Mouse (Mus musculus): ENCODE measurements around the gene Zbtb12. TPM values are rescaled to one million over a fixed set of nuclear protein-coding genes. Genes with fewer than 3 reads are reported as not detected.

Gene Zbtb12
- total and polyA plus RNA-seq, 3 experiments = 2.4 to 9.3 (median 8.5) TPM

DNA sequence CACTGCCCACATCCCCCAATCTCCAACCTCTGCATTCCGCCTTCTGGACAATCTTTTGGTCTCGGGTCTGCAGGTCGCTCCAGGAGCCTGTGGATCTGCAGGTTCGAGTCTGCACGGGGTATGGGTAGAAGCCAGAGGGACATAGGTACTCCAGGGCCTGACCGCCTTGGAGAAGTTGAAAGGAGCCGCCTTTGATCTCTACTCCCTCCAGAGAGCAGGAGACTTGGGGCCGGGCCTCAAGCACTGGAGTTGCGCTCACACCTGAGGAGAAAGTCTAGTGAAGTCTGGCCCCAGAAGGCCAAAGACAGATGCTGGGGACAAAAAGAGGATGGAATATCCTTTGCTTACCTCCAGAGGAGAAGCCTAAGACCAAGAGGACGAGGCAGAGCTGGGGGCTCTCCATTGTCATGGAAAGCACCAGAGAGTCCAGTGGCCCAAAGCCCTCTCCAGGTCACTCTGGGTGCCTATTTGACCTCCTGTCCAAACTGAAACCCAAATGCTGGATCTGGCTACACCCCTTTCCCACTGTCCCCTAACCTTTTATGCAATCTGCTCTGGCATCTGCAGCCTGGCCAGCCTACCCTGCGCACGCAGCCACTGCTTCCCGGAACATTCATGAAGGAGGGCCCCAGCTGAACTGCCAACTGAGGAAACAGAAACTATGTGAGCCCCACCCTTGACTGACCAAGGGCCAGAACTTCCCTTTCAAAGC is 17.4 kb upstream of the Zbtb12 start:
- Histone ChIP-seq H3K9ac (ENCODE audit: insufficient read depth, low read depth) (no peak overlapping the region), H3K9me3 (replicated peaks; ENCODE audit: low read length) (no peaks in the 10 kb centered on the region), H3K4me3 (replicated peaks in 1 of 3; ENCODE audit: low read depth in 2 of 3, low read length in 2 of 3, poor library complexity in 1 of 3) (no peak overlapping the region), H3K4me2 (ENCODE audit: insufficient read depth, low read depth, poor library complexity, severe bottlenecking) (no peak overlapping the region), H3K27ac (ENCODE audit: insufficient read depth, low read depth) (no peak overlapping the region), H3K79me2 (replicated peaks; ENCODE audit: control insufficient read depth, extremely low read depth, insufficient read depth, poor library complexity, severe bottlenecking) (no peaks in the 10 kb centered on the region), H3K27me3 (replicated peaks) (no peaks in the 10 kb centered on the region), H3K4me1 (ENCODE audit: control insufficient read depth in 1 of 2, insufficient read depth in 2 of 2) (peaks cover 5 to 46% of the 10 kb centered on the region in 2 experiments; a peak in 3 of 4 replicates), H3K36me3 (replicated peaks in 1 of 2; ENCODE audit: control insufficient read depth in 1 of 2, insufficient read depth in 1 of 2, low read length in 1 of 2) (peaks cover 7 to 32% of the 10 kb centered on the region in 2 experiments)
- in situ Hi-C loops (cut with MboI; ENCODE audit: low pct_ligation_motif_present, low pct_unique_long_range_greater_than_20kb, low sequenced_read_pairs) = no loop called here
- dilution Hi-C loops (cut with MboI; ENCODE audit: extremely low pct_ligation_motif_present, extremely low pct_unique_long_range_greater_than_20kb, low sequenced_read_pairs) = no loop called here
- TF ChIP-seq CHD2 (IDR thresholded peaks at IDR 0.05; ENCODE audit: low read length) (no peak), KAT2A (IDR thresholded peaks at IDR 0.05; ENCODE audit: insufficient replicate concordance, low read length) (no peak), SMC3 (IDR thresholded peaks at IDR 0.05; ENCODE audit: low read depth, low read length) (no peak), GABPA (IDR thresholded peaks at IDR 0.05; ENCODE audit: insufficient replicate concordance, low read depth, low read length) (no peak), TBP (conservative IDR thresholded peaks at IDR 0.05; ENCODE audit: low read depth, low read length) (no peak), POLR2A (IDR thresholded peaks at IDR 0.05; ENCODE audit: low read depth, low read length) (no peak), MAX (IDR thresholded peaks at IDR 0.05; ENCODE audit: low read length) (no peak), MYC (IDR thresholded peaks at IDR 0.05; ENCODE audit: low read depth, low read length) (no peak), RAD21 (IDR thresholded peaks at IDR 0.05; ENCODE audit: low read depth, low read length) (no peak), NRF1 (IDR thresholded peaks at IDR 0.05; ENCODE audit: low read depth, low read length) (no peak), USF2 (conservative IDR thresholded peaks at IDR 0.05; ENCODE audit: low read depth, low read length) (no peak), BHLHE40 (IDR thresholded peaks at IDR 0.05; ENCODE audit: low read depth, low read length) (no peak), EP300 (IDR thresholded peaks at IDR 0.05; ENCODE audit: low read length) (no peak), ZNF384 (IDR thresholded peaks at IDR 0.05; ENCODE audit: low read depth, low read length) (no peak), HCFC1 (IDR thresholded peaks at IDR 0.05; ENCODE audit: low read depth, low read length) (no peak), POLR2AphosphoS2 (IDR thresholded peaks at IDR 0.05; ENCODE audit: low read depth, low read length) (no peak), MAZ (IDR thresholded peaks at IDR 0.05; ENCODE audit: low read depth, low read length) (no peak), ZMIZ1 (IDR thresholded peaks at IDR 0.05; ENCODE audit: low read depth, low read length) (no peak)
- no peak for DNase-seq (ENCODE audit: extremely low read depth)

DNA sequence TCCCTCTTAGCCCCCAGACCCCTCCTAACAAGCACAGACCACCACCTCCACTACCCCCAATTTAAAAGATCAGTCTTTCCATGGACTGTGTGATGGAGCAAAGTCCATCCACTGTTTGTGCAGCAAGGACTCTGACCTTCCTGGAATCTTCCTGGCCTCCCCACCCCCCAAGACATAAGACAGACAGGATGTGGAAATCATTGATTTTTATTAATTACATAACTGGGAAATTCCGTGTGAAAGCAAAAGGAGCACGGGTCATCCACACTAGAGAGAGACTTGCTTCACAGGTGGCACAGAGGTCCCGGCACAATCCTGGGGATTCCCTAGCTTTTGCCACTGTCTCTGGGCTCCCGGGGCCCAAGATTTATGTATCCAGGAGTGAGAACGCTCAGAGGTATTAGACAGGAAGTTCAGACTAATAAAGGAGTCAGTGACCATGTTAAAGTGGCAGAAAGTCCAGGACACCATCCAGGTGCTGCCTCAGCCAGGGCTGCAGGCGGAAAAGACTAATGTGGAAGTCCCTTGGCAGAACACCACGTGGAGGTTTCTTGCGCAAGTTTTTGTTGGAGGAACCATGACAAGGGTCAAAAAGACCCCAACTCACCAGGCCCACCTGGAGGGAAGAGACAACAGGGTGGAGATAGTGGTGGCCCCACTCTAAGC is 16.7 kb upstream of the Zbtb12 start, which contains the start of gene Cfb:
Cfb (minus strand) TSS at position 103 of the 666 bp plus-strand sequence.
- dilution Hi-C loops (cut with MboI; ENCODE audit: extremely low pct_ligation_motif_present, extremely low pct_unique_long_range_greater_than_20kb, low sequenced_read_pairs) (no loop called here), in situ Hi-C loops (cut with MboI; ENCODE audit: low pct_ligation_motif_present, low pct_unique_long_range_greater_than_20kb, low sequenced_read_pairs) (no loop called here)
- no peaks in the 10 kb centered on the region for H3K9me3 ChIP-seq (replicated peaks; ENCODE audit: low read length)
- H3K9ac ChIP-seq (ENCODE audit: insufficient read depth, low read depth) = no peak within 1 kb of the TSS
- TF ChIP-seq ZMIZ1 (IDR thresholded peaks at IDR 0.05; ENCODE audit: low read depth, low read length) (no peak), TCF12 (IDR thresholded peaks at IDR 0.05; ENCODE audit: low read depth, low read length) (no peak), E2F4 (IDR thresholded peaks at IDR 0.05; ENCODE audit: insufficient replicate concordance, low read depth, low read length) (no peak), SIN3A (IDR thresholded peaks at IDR 0.05; ENCODE audit: low read length) (no peak), MAZ (IDR thresholded peaks at IDR 0.05; ENCODE audit: low read depth, low read length) (no peak), POLR2AphosphoS2 (IDR thresholded peaks at IDR 0.05; ENCODE audit: low read depth, low read length) (no peak)
- no peaks in the 10 kb centered on the region for H3K79me2 ChIP-seq (replicated peaks; ENCODE audit: control insufficient read depth, extremely low read depth, insufficient read depth, poor library complexity, severe bottlenecking)
- no peak for DNase-seq (ENCODE audit: extremely low read depth)
- peaks cover under 1 to 25% of the 10 kb centered on the region in 2 experiments for H3K36me3 ChIP-seq (replicated peaks in 1 of 2; ENCODE audit: control insufficient read depth in 1 of 2, insufficient read depth in 1 of 2, low read length in 1 of 2)
- peaks cover 5 to 46% of the 10 kb centered on the region in 2 experiments; a peak in 3 of 4 replicates for H3K4me1 ChIP-seq (ENCODE audit: control insufficient read depth in 1 of 2, insufficient read depth in 2 of 2)
- H3K27ac ChIP-seq (ENCODE audit: insufficient read depth, low read depth) = no peak within 1 kb of the TSS
- H3K27me3 ChIP-seq (replicated peaks) = no peaks in the 10 kb centered on the region
- H3K4me3 ChIP-seq (replicated peaks in 1 of 3; ENCODE audit: low read depth in 2 of 3, low read length in 2 of 3, poor library complexity in 1 of 3) = no peak within 1 kb of the TSS
- no peak within 1 kb of the TSS for H3K4me2 ChIP-seq (ENCODE audit: insufficient read depth, low read depth, poor library complexity, severe bottlenecking)

Measured in CH12.LX (cell line).